Mouse (Mus musculus) bone marrow, adult 2 months (tissue): ENCODE data around the gene Pde6c. TPM values are rescaled to one million over a fixed set of nuclear protein-coding genes. Genes with fewer than 3 reads are reported as not detected.
A peak's percentile ranks its signal among the peaks of the same experiment; 100 is the strongest.

Source experiments
- H3K27ac ChIP-seq: fragments of 200-500 bp; 2 replicates; pipeline ENCODE4 v1.5.1; 2012; ENCODE audit warnings: low read depth, mild to moderate bottlenecking, control low read depth, inconsistent platforms, low read length; ENCODE audit not compliant: control insufficient read depth, poor library complexity, insufficient read depth
- H3K4me1 ChIP-seq: fragments of 200-500 bp; 2 replicates; pipeline ENCODE4 v1.6.1; 2011; ENCODE audit warnings: low read length; ENCODE audit not compliant: control insufficient read depth, insufficient read depth
- H3K4me3 ChIP-seq: fragments of 200-500 bp; replicated peaks from 2 replicates; pipeline ENCODE3; 2011; ENCODE audit warnings: mild to moderate bottlenecking, low read depth, low read length, control low read depth; ENCODE audit not compliant: control insufficient read depth
- CTCF ChIP-seq: fragments of 200-500 bp; IDR thresholded peaks from 2 replicates; pipeline ENCODE4 v1.5.1; 2011; ENCODE audit warnings: low read length, control low read depth; ENCODE audit not compliant: control insufficient read depth, insufficient read depth
- POLR2A ChIP-seq: fragments of 200-500 bp; IDR thresholded peaks from 2 replicates; pipeline ENCODE4 v1.6.1; 2011; ENCODE audit warnings: low read depth, mild to moderate bottlenecking, control low read depth, low read length, borderline replicate concordance; ENCODE audit not compliant: control insufficient read depth
- WGBS: fragments of 180-500 bp; shearing (Covaris S2); methylation state at CpG from one replicate; pipeline ENCODE4 v1.1.7; 2018; 5-methylcytosine and 5-hydroxymethylcytosine counted together
- polyA plus RNA-seq: library from polyadenylated mRNA; stranded (reverse); fragments of >200 nt; gene quantifications from 2 replicates; pipeline ENCODE4 v1.2.4, GENCODE M21; 2011; ENCODE audit warnings: low replicate concordance; ENCODE audit not compliant: missing spikeins, insufficient read depth, insufficient read length

Pde6c gene
- not detected in 2 replicates for polyA plus RNA-seq

DNA sequence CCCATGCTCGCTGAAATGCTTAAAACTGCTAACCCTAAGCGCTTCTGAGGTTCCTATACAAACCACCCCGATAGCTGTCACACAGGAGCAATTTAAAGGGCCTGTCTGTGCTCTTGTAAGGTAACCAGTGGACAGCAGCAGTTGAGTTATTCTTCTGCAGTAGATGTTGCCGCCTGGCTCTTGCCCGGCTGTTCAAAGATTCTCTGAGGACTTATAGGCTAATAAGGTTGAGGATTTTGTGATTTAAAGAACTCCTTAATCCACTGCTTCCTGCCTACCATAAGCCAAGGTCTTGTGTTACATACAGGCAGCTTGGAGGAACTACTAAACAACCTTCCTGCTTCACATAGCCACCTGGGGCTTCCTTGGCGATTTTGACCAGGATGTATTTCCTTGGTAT, at the start of gene Pde6c:
TSS of gene Pde6c (plus strand) at position 301 of the 400 bp plus-strand sequence.
- Histone ChIP-seq H3K4me3 (no peak within 1 kb of the TSS), H3K4me1 (no peaks in the 10 kb centered on the region), H3K27ac (no peak within 1 kb of the TSS)
- TF ChIP-seq POLR2A (no peak), CTCF (no peak)
- WGBS, result 67% methylated on average over 6 of the region's 6 CpGs

DNA sequence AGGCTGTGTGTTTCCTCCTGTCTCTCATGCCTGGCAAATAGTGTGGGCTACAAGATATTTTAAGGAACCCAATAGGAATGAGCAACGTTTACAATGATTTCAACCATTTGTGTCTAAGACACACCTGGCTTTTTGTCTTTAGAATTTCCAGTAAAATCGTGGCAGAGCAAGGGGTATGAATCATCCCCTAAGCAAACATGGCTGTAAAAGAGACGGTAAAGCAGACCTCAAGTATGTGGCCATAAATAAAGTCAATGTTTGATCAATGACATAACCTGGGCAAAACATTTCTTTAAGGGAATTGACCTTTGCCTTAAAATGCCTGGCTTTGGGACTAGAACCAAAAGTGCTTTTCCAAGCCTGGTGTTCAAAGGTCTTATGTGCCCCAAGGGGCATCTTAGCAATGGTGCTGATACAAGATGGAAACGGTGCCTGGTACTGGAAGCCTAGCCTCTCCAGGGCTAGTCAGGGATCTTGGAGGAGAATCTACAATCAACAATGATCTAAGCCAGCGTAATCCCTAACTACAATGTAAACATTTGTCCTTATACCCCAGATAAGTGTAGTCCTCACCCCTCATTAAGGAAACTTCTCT, 49.6 kb upstream of the Pde6c start:
- Histone ChIP-seq H3K4me3 (no peak overlapping the region), H3K4me1 (no peaks in the 10 kb centered on the region), H3K27ac (no peak overlapping the region)
- no peak for TF ChIP-seq POLR2A
- WGBS, result 58% methylated on average over 5 of the region's 5 CpGs

DNA sequence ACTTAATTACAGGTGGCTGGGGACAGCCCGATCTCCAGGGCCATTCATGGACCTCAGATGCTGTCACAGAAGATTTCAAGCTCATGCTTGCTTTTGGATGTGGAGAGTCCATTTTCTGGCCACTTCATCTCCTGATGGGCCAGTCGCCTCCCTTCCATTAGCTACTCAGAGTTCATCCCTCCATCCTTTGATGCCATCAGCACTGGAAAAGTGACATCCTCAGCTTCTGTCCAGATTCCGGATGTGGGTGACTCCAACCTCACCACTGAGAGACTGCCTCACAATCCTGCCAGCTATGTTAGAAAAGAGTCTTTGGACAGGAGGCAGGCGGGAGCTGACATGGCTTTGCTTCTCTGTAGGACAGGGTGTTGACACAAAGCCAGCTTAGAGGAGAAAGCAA, 46.7 kb upstream of the Pde6c start:
- TF ChIP-seq CTCF (no peak), POLR2A (no peak)
- no peak overlapping the region for H3K4me3 ChIP-seq
- WGBS, result 83% methylated on average over 4 of the region's 4 CpGs

DNA sequence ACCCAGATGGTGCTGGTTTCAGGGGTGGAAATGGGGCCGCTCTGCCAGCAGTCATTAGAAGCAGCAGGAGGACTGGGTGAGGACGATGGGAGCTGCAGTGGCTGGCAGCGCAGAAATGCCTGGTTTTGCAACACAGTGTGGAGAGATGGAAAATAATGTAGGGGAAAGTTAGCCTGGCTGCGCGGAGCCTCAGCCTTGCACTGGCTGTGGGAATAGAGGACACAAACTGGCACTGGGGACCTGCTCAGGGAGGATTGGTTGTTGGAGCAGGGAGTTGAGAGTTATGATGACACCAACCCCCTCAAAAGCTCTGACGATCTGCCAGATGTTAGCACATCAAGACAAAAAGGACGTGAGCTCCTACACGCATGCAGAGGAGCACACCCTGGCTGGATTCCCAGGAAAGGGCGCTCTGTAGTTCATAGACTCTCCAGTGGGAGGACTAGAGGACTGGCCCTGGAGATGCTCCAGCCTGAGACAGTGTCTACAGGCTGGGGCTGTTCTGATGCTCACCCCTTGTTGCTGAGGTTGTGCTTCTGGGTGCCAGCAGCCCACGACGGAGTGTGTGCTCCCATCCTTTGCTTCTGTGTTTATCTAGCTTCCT, 45.5 kb upstream of the Pde6c start:
- Histone ChIP-seq H3K27ac (no peak overlapping the region; the same call in 1 of the 2 replicates), H3K4me3 (no peak overlapping the region), H3K4me1 (no peaks in the 10 kb centered on the region; the same call in 1 of the 2 replicates)
- 52% methylated on average over 11 of the region's 11 CpGs for WGBS
- TF ChIP-seq POLR2A (no peak), CTCF (no peak)

More for the DNA sequence above, 46.7 kb upstream of the Pde6c start:
- Histone ChIP-seq H3K27ac (no peak overlapping the region), H3K4me1 (no peaks in the 10 kb centered on the region)

DNA sequence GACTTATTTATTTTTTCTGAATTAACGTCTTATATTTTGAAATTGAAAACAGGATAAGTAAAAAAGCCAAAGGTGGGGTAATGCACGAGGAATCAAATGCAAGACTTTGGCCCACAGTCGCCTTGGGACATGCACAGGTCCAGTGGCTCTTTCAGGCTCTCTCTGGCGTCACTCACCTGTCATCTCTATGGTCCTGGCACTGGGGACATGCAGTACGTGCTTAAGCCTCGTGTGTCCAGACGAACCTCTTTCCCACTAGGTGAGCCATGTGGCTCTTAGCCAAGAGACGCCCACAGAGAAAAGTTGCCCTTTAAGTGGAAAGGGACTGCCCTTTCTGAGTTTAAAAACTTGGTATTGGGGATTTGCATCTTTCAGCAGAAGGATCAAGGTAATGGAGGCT, 43.2 kb upstream of the Pde6c start:
- Histone ChIP-seq H3K27ac (no peak overlapping the region), H3K4me1 (no peaks in the 10 kb centered on the region; the same call in 1 of the 2 replicates), H3K4me3 (no peak overlapping the region)
- TF ChIP-seq CTCF (no peak), POLR2A (no peak)
- 73% methylated on average over 8 of the region's 8 CpGs for WGBS

DNA sequence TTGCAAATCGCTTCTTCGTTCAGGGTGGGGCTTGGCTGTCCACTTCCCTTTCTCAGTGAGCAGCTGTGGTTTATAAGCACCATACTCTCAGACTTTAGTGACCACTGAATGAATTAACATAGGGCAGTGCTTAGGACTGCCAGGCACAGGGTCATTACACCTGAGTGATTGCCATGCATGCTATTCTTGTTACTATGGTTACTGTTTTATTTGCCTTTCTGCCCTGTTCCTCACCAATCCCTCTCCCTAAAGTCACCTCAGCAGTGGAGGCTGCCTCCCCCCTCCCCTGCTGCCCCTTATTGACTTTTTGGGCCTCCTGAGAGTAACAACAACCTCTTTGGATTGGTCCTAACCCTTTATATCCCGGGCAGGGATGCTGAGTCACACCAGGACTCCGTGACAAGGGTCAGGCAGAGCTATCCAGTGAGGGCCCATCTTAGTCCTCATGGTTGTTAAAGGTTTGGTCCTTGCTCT, 41.0 kb upstream of the Pde6c start:
- Histone ChIP-seq H3K27ac (no peak overlapping the region), H3K4me1 (no peaks in the 10 kb centered on the region; the same call in 1 of the 2 replicates), H3K4me3 (no peak overlapping the region)
- no peak for TF ChIP-seq CTCF
- TF ChIP-seq POLR2A, result no peak
- 54% methylated on average over 4 of the region's 4 CpGs for WGBS

DNA sequence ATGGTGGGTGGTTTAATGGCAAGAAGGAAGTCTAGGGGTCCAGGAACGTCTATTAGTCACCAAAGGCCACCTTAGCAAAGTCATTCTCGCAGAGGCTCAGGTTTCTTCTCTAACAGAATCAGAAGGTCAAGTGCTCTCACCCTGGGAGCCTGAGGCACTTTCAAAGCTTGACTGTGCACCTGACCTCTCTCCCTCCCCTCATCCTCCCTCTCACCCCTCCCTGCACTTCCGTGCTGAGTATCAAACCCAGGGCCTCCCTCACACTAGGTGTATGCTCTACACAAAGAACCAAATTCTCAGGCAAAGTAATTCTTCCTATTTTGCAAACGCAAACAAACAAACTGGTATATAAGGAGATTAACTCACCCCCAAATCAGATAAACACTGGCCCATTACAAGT, 36.4 kb upstream of the Pde6c start:
- TF ChIP-seq POLR2A (no peak), CTCF (no peak)
- no peak overlapping the region for H3K27ac ChIP-seq
- no peak overlapping the region for H3K4me3 ChIP-seq
- WGBS, result 15% methylated on average over 4 of the region's 4 CpGs
- H3K4me1 ChIP-seq, result no peaks in the 10 kb centered on the region; the same call in 1 of the 2 replicates

DNA sequence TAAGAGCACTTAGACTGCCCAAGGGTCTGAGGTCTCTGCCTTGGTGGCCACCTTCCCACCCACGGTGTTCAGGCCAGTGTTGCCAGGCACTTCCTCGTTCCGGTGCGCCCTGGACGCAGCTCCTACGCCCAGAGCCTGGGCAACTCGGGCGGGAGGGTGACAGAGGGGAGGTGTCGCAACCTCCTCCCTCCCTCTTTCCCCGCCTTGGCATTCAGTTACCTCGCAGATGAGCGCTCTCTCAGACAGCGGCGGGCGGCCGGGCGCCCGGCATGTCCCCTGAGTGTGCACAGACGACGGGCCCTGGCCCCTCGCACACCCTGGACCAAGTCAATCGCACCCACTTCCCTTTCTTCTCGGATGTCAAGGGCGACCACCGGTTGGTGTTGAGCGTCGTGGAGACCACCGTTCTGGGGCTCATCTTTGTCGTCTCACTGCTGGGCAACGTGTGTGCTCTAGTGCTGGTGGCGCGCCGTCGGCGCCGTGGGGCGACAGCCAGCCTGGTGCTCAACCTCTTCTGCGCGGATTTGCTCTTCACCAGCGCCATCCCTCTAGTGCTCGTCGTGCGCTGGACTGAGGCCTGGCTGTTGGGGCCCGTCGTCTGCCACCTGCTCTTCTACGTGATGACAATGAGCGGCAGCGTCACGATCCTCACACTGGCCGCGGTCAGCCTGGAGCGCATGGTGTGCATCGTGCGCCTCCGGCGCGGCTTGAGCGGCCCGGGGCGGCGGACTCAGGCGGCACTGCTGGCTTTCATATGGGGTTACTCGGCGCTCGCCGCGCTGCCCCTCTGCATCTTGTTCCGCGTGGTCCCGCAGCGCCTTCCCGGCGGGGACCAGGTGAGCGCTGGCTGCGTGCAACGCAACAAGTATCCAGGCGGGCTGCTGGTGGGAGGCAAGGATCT, 35.5 kb upstream of the Pde6c start, which contains the start of gene Ffar4:
TSS of gene Ffar4 (plus strand) at position 214 of the 901 bp plus-strand sequence.
- H3K4me1 ChIP-seq, result no peaks in the 10 kb centered on the region; the same call in 1 of the 2 replicates
- H3K4me3 ChIP-seq, result peak within 1 kb of the TSS; percentile 40
- TF ChIP-seq CTCF (no peak), POLR2A (0 out of 2 replicates have a peak, but pooled peaks have one; percentile 11)
- WGBS, result 1% methylated on average over 77 of the region's 77 CpGs
- no peak within 1 kb of the TSS for H3K27ac ChIP-seq
